Mouse (Mus musculus): ENCODE results near the gene Gas2l3.

DNA sequence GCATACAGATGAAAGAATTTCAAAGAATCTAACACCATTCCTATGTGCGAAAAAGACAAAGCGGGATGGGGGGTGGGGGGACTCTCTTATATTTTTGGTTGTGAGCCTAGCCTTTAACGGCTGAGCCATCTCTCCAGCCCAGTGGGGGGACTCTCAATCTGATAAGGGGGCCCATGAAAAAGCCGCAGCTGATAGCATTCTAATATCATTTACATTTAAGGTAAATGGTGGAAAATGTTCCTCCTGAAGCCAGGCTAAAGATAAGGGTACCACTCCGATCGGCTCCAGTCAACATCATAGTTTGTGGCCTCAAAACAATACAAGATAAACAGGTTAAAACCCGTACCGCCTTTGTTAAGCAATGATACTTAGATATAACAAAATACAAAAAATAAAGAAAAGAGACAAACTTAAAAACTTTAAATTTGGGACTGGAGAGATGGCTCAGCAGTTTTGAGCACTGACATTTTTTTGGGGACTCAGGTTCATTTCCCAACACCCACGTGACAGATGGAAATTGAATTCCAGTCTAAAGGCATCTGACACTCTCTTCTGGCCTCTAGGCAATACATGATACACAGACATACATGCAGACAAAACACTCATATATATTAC is 20.5 kb downstream of the Gas2l3 start:
- TF ChIP-seq CTCF (IDR thresholded peaks at IDR 0.05), result no peak
- no peak for TF ChIP-seq POLR2A (IDR thresholded peaks at IDR 0.05; ENCODE audit: insufficient read depth, low read depth, low read length)
- TF ChIP-seq EP300 (IDR thresholded peaks at IDR 0.05; ENCODE audit: insufficient read depth, low read depth, low read length), result no peak

All from heart, adult 2 months (tissue).